Mouse (Mus musculus) forebrain, embryonic 16.5 days (tissue): Measurements from ENCODE around the gene Mapkapk2. TPM values are rescaled to one million over a fixed set of nuclear protein-coding genes. Genes with fewer than 3 reads are reported as not detected.

Source experiments
- ATAC-seq: fragments of 200-750 bp; cut with Nextera tagmentation; 2 replicates; pipeline ENCODE4 v1.8.0; 2017; ENCODE audit warnings: mild to moderate bottlenecking, moderate library complexity
- H3K27ac ChIP-seq: fragments of 300-500 bp; sonication (generic); 2 replicates; pipeline ENCODE4 v1.5.1; 2014; ENCODE audit warnings: low read length, control low read depth
- H3K27me3 ChIP-seq: fragments of 300-500 bp; sonication (generic); replicated peaks from 2 replicates; pipeline ENCODE4 v1.6.1; 2014; ENCODE audit warnings: low read length; ENCODE audit not compliant: control insufficient read depth, insufficient read depth
- H3K36me3 ChIP-seq: fragments of 300-500 bp; sonication (generic); 2 replicates; pipeline ENCODE4 v1.6.1; 2014; ENCODE audit not compliant: control insufficient read depth, insufficient read depth
- H3K4me1 ChIP-seq: fragments of 300-500 bp; sonication (generic); replicated peaks from 2 replicates; pipeline ENCODE4 v1.6.1; 2014; ENCODE audit warnings: low read length; ENCODE audit not compliant: control insufficient read depth, insufficient read depth
- H3K4me2 ChIP-seq: fragments of 300-500 bp; sonication (generic); 2 replicates; pipeline ENCODE4 v1.6.1; 2014; ENCODE audit warnings: mild to moderate bottlenecking, low read length, control low read depth
- H3K4me3 ChIP-seq: fragments of 300-500 bp; sonication (generic); replicated peaks from 2 replicates; pipeline ENCODE4 v1.5.1; 2014; ENCODE audit warnings: mild to moderate bottlenecking, low read length, control low read depth
- H3K9ac ChIP-seq: fragments of 300-500 bp; sonication (generic); replicated peaks from 2 replicates; pipeline ENCODE4 v1.6.1; 2014; ENCODE audit warnings: low read depth, low read length, control low read depth
- H3K9me3 ChIP-seq: fragments of 300-500 bp; sonication (generic); 2 replicates; pipeline ENCODE4 v1.6.1; 2016; ENCODE audit warnings: low read length; ENCODE audit not compliant: control insufficient read depth
- WGBS: fragments of 180-500 bp; shearing (Covaris S2); extraction: QIAGEN DNeasy Blood & Tissue Kit; methylation state at CpG from one replicate; pipeline ENCODE4 v1.1.7; 2014; 5-methylcytosine and 5-hydroxymethylcytosine counted together
- polyA plus RNA-seq: library from polyadenylated mRNA; unstranded; fragments of >200 nt; fragmentation: Nextera tagmentation; extraction: Ambion mirVana; gene quantifications from 2 replicates; pipeline ENCODE4 v1.2.1, GENCODE M21; 2015

Mapkapk2 gene
- polyA plus RNA-seq, 1 experiment from 2014 or later: 19.9 TPM

GRCm38 (mm10) chr1:131050011-131050410 lies 47.6 kb downstream of the Mapkapk2 start:
- no peak overlapping the region for H3K9ac ChIP-seq
- no peak for ATAC-seq
- no peaks in the 10 kb centered on the region for H3K9me3 ChIP-seq
- WGBS: 90% methylated on average over 5 of the region's 5 CpGs
- H3K4me1 ChIP-seq: no peaks in the 10 kb centered on the region
- H3K4me2 ChIP-seq: no peak overlapping the region
- no peaks in the 10 kb centered on the region for H3K27me3 ChIP-seq
- no peak overlapping the region for H3K4me3 ChIP-seq
- H3K27ac ChIP-seq: no peak overlapping the region
- H3K36me3 ChIP-seq: peaks cover 4% of the 10 kb centered on the region; the same call in 1 of the 2 replicates

- no peaks in the 10 kb centered on the region for H3K27me3 ChIP-seq
- H3K9ac ChIP-seq: no peak overlapping the region
- ATAC-seq: no peak
- H3K4me3 ChIP-seq: no peak overlapping the region
- no peak overlapping the region for H3K27ac ChIP-seq
- H3K4me2 ChIP-seq: no peak overlapping the region
- H3K36me3 ChIP-seq: no peaks in the 10 kb centered on the region
- no peaks in the 10 kb centered on the region for H3K9me3 ChIP-seq
- WGBS: 85% methylated on average over 5 of the region's 5 CpGs
- no peaks in the 10 kb centered on the region for H3K4me1 ChIP-seq
Measured at GRCm38 (mm10) chr1:131049361-131049806, 48.2 kb downstream of the Mapkapk2 start.

- no peak for ATAC-seq
- Histone ChIP-seq H3K27me3 (no peaks in the 10 kb centered on the region), H3K9ac (no peak overlapping the region), H3K4me2 (no peak overlapping the region), H3K9me3 (no peaks in the 10 kb centered on the region), H3K36me3 (no peaks in the 10 kb centered on the region), H3K4me1 (no peaks in the 10 kb centered on the region), H3K27ac (no peak overlapping the region), H3K4me3 (no peak overlapping the region)
- 93% methylated on average over 8 of the region's 8 CpGs for WGBS
Measured at GRCm38 (mm10) chr1:131048946-131049345, 48.7 kb downstream of the Mapkapk2 start.

GRCm38 (mm10) chr1:131048121-131048863 lies 49.3 kb downstream of the Mapkapk2 start:
- WGBS: 80% methylated on average over 6 of the region's 6 CpGs

GRCm38 (mm10) chr1:131046607-131047006 lies 51.0 kb downstream of the Mapkapk2 start:
- Histone ChIP-seq H3K27ac (no peak overlapping the region), H3K4me3 (no peak overlapping the region), H3K9ac (no peak overlapping the region), H3K4me2 (no peak overlapping the region), H3K4me1 (no peaks in the 10 kb centered on the region), H3K9me3 (no peaks in the 10 kb centered on the region), H3K27me3 (no peaks in the 10 kb centered on the region), H3K36me3 (no peaks in the 10 kb centered on the region)
- 84% methylated on average over 10 of the region's 10 CpGs for WGBS
- no peak for ATAC-seq

More at GRCm38 (mm10) chr1:131048121-131048863, 49.3 kb downstream of the Mapkapk2 start:
- Histone ChIP-seq H3K4me1 (no peaks in the 10 kb centered on the region), H3K27me3 (no peaks in the 10 kb centered on the region), H3K9me3 (no peaks in the 10 kb centered on the region), H3K9ac (no peak overlapping the region), H3K4me2 (no peak overlapping the region), H3K36me3 (no peaks in the 10 kb centered on the region), H3K4me3 (no peak overlapping the region), H3K27ac (no peak overlapping the region)
- ATAC-seq: no peak

GRCm38 (mm10) chr1:131045723-131046355 lies 51.8 kb downstream of the Mapkapk2 start:
- Histone ChIP-seq H3K9ac (no peak overlapping the region), H3K9me3 (no peaks in the 10 kb centered on the region), H3K4me2 (no peak overlapping the region), H3K27ac (no peak overlapping the region), H3K27me3 (no peaks in the 10 kb centered on the region), H3K4me1 (no peaks in the 10 kb centered on the region), H3K36me3 (no peaks in the 10 kb centered on the region), H3K4me3 (no peak overlapping the region)
- no peak for ATAC-seq
- 88% methylated on average over 2 of the region's 2 CpGs for WGBS

GRCm38 (mm10) chr1:131043636-131044035 lies 54.0 kb downstream of the Mapkapk2 start:
- Histone ChIP-seq H3K4me3 (no peak overlapping the region), H3K27ac (no peak overlapping the region), H3K4me2 (no peak overlapping the region), H3K4me1 (no peaks in the 10 kb centered on the region), H3K27me3 (no peaks in the 10 kb centered on the region), H3K9ac (no peak overlapping the region), H3K36me3 (no peaks in the 10 kb centered on the region), H3K9me3 (no peaks in the 10 kb centered on the region)
- WGBS: 84% methylated on average over 4 of the region's 4 CpGs
- no peak for ATAC-seq

- Histone ChIP-seq H3K27ac (no peak overlapping the region), H3K4me2 (no peak overlapping the region), H3K4me3 (no peak overlapping the region), H3K9ac (no peak overlapping the region), H3K4me1 (no peaks in the 10 kb centered on the region), H3K36me3 (no peaks in the 10 kb centered on the region), H3K9me3 (no peaks in the 10 kb centered on the region), H3K27me3 (no peaks in the 10 kb centered on the region)
- no peak for ATAC-seq
- 87% methylated on average over 3 of the region's 3 CpGs for WGBS
Measured at GRCm38 (mm10) chr1:131042721-131043120, 54.9 kb downstream of the Mapkapk2 start.

- Histone ChIP-seq H3K4me3 (no peak overlapping the region), H3K4me2 (no peak overlapping the region), H3K4me1 (no peaks in the 10 kb centered on the region), H3K36me3 (no peaks in the 10 kb centered on the region), H3K9me3 (no peaks in the 10 kb centered on the region), H3K27ac (no peak overlapping the region), H3K27me3 (no peaks in the 10 kb centered on the region), H3K9ac (no peak overlapping the region)
- WGBS: 45% methylated on average over 2 of the region's 2 CpGs
- no peak for ATAC-seq
Measured at GRCm38 (mm10) chr1:131042263-131042662, 55.4 kb downstream of the Mapkapk2 start.
